Mouse (Mus musculus) intestine, embryonic 14.5 days (tissue): ENCODE measurements around the gene Tead4. TPM values are rescaled to one million over a fixed set of nuclear protein-coding genes. Genes with fewer than 3 reads are reported as not detected.

Experiments
- ATAC-seq: fragments of 200-750 bp; cut with Nextera tagmentation; replicated peaks from 2 replicates; pipeline ENCODE4 v1.8.0; 2017; ENCODE audit warnings: low read depth, moderate number of reproducible peaks, moderate TSS enrichment, moderate library complexity; ENCODE audit not compliant: low FRiP score, low TSS enrichment
- DNase-seq: peaks from one replicate; pipeline ENCODE4 v3.0.0-alpha.2; 2018; ENCODE audit warnings: low spot score
- H3K27ac ChIP-seq: fragments of 300-500 bp; sonication (generic); 2 replicates; pipeline ENCODE4 v1.5.1; 2014; ENCODE audit warnings: low read depth, mild to moderate bottlenecking, control low read depth
- H3K27me3 ChIP-seq: fragments of 300-500 bp; sonication (generic); replicated peaks from 2 replicates; pipeline ENCODE4 v1.6.1; 2014; ENCODE audit warnings: low read length, control low read depth; ENCODE audit not compliant: control insufficient read depth, insufficient read depth
- H3K36me3 ChIP-seq: fragments of 300-500 bp; sonication (generic); 2 replicates; pipeline ENCODE4 v1.6.1; 2014; ENCODE audit warnings: low read length, control low read depth; ENCODE audit not compliant: control insufficient read depth, insufficient read depth
- H3K4me1 ChIP-seq: fragments of 300-500 bp; sonication (generic); replicated peaks from 2 replicates; pipeline ENCODE4 v1.6.1; 2014; ENCODE audit warnings: low read length, control low read depth, mixed read lengths; ENCODE audit not compliant: control insufficient read depth, insufficient read depth
- H3K4me2 ChIP-seq: fragments of 300-500 bp; sonication (generic); 2 replicates; pipeline ENCODE4 v1.6.1; 2014; ENCODE audit warnings: low read length
- H3K4me3 ChIP-seq: fragments of 300-500 bp; sonication (generic); 2 replicates; pipeline ENCODE4 v1.5.1; 2014; ENCODE audit warnings: low read depth, low read length, control low read depth, mixed read lengths
- H3K9ac ChIP-seq: fragments of 300-500 bp; sonication (generic); 2 replicates; pipeline ENCODE4 v1.6.1; 2014; ENCODE audit warnings: mild to moderate bottlenecking, low read length
- H3K9me3 ChIP-seq: fragments of 300-500 bp; sonication (generic); 2 replicates; pipeline ENCODE4 v1.6.1; 2016; ENCODE audit warnings: low read length, control low read depth; ENCODE audit not compliant: control insufficient read depth
- WGBS: fragments of 180-500 bp; shearing (Covaris S2); extraction: QIAGEN DNeasy Blood & Tissue Kit; methylation state at CpG from one replicate; pipeline ENCODE4 v1.1.7; 2014; 5-methylcytosine and 5-hydroxymethylcytosine counted together
- polyA plus RNA-seq: library from polyadenylated mRNA; unstranded; fragments of >200 nt; fragmentation: Nextera tagmentation; extraction: Ambion mirVana; gene quantifications from 2 replicates; pipeline ENCODE4 v1.2.1, GENCODE M21; 2014

Tead4 gene
- polyA plus RNA-seq, 1 experiment from 2014 or later: 1.7 TPM

- Histone ChIP-seq H3K36me3 (no peaks in the 10 kb centered on the region), H3K9me3 (no peaks in the 10 kb centered on the region), H3K4me2 (no peak overlapping the region), H3K27me3 (no peaks in the 10 kb centered on the region), H3K4me1 (no peaks in the 10 kb centered on the region), H3K4me3 (no peak overlapping the region), H3K27ac (no peak overlapping the region), H3K9ac (no peak overlapping the region)
- DNase-seq: no peak
- no peak for ATAC-seq
- WGBS: 29% methylated on average over 2 of the region's 2 CpGs
These were observed 117.1 kb downstream of the Tead4 start for GRCm38 (mm10) chr6:128183521-128183920.

- no peak for ATAC-seq
- DNase-seq: no peak
- 60% methylated on average over 5 of the region's 5 CpGs for WGBS
- Histone ChIP-seq H3K27me3 (no peaks in the 10 kb centered on the region), H3K4me2 (no peak overlapping the region), H3K36me3 (no peaks in the 10 kb centered on the region), H3K9ac (no peak overlapping the region), H3K27ac (no peak overlapping the region), H3K4me1 (no peaks in the 10 kb centered on the region), H3K9me3 (no peaks in the 10 kb centered on the region), H3K4me3 (no peak overlapping the region)
These were observed 119.4 kb downstream of the Tead4 start for GRCm38 (mm10) chr6:128181176-128181575.

- no peak for DNase-seq
- Histone ChIP-seq H3K4me1 (no peaks in the 10 kb centered on the region), H3K27me3 (no peaks in the 10 kb centered on the region), H3K9ac (no peak overlapping the region), H3K9me3 (no peaks in the 10 kb centered on the region), H3K27ac (no peak overlapping the region), H3K4me3 (no peak overlapping the region), H3K4me2 (no peak overlapping the region), H3K36me3 (no peaks in the 10 kb centered on the region)
- 92% methylated on average over 1 of the region's 1 CpGs for WGBS
- ATAC-seq: no peak
These were observed 121.0 kb downstream of the Tead4 start for GRCm38 (mm10) chr6:128179651-128180050.

- H3K27me3 ChIP-seq: no peaks in the 10 kb centered on the region
- H3K4me3 ChIP-seq: no peak overlapping the region
- no peak overlapping the region for H3K27ac ChIP-seq
- no peak overlapping the region for H3K9ac ChIP-seq
- DNase-seq (no peak), ATAC-seq (no peak)
- no peaks in the 10 kb centered on the region for H3K36me3 ChIP-seq
- H3K4me2 ChIP-seq: no peak overlapping the region
- H3K4me1 ChIP-seq: no peaks in the 10 kb centered on the region
- no peaks in the 10 kb centered on the region for H3K9me3 ChIP-seq
- 69% methylated on average over 5 of the region's 5 CpGs for WGBS
These were observed 121.4 kb downstream of the Tead4 start for GRCm38 (mm10) chr6:128179247-128179646.

GRCm38 (mm10) chr6:128178681-128179080 lies 121.9 kb downstream of the Tead4 start:
- Histone ChIP-seq H3K9ac (no peak overlapping the region), H3K36me3 (no peaks in the 10 kb centered on the region), H3K4me2 (no peak overlapping the region), H3K4me1 (no peaks in the 10 kb centered on the region), H3K27ac (no peak overlapping the region), H3K27me3 (no peaks in the 10 kb centered on the region), H3K4me3 (no peak overlapping the region), H3K9me3 (no peaks in the 10 kb centered on the region)
- ATAC-seq (no peak), DNase-seq (no peak)
- WGBS: 85% methylated on average over 2 of the region's 2 CpGs

Other genes with a start within 250 kb of the Tead4 start
- gene Tspan9, start 157.2 kb downstream of the Tead4 start, polyA plus RNA-seq: 110 and 113 TPM in 2 replicates
- 14.4 and 18.6 TPM in 2 replicates for gene Tulp3, start 55.0 kb upstream of the Tead4 start, polyA plus RNA-seq
- 125 and 136 TPM in 2 replicates for gene Rhno1, start 62.1 kb upstream of the Tead4 start, polyA plus RNA-seq
- gene Foxm1, start 62.1 kb upstream of the Tead4 start, polyA plus RNA-seq: 37.2 and 41.4 TPM in 2 replicates
- 0.43 TPM in 1 of 2 replicates, not detected in the other for gene Tex52, start 74.6 kb upstream of the Tead4 start, polyA plus RNA-seq
- not detected in 2 replicates for gene Gm44596, start 74.7 kb upstream of the Tead4 start, polyA plus RNA-seq
- gene Nrip2, start 98.5 kb upstream of the Tead4 start, polyA plus RNA-seq: 6.1 and 6.6 TPM in 2 replicates
- gene Itfg2, start 124.1 kb upstream of the Tead4 start, polyA plus RNA-seq: 29.6 and 35.9 TPM in 2 replicates
- gene Fkbp4, start 137.9 kb upstream of the Tead4 start, polyA plus RNA-seq: 489 and 529 TPM in 2 replicates
- 0.05 TPM in 1 of 2 replicates, not detected in the other for gene Pzp, start 225.9 kb upstream of the Tead4 start, polyA plus RNA-seq